Mouse (Mus musculus) cortical plate, adult 2 months (tissue): ENCODE results near the gene Rab4a.

ENCODE experiments used
- CTCF ChIP-seq: fragments of 200-500 bp; IDR thresholded peaks from 2 replicates; pipeline ENCODE4 v1.5.1; 2011; ENCODE audit warnings: mild to moderate bottlenecking, control low read depth, low read length; ENCODE audit not compliant: insufficient read depth; ENCODE audit errors: extremely low read depth
- POLR2A ChIP-seq: fragments of 200-500 bp; IDR thresholded peaks from 2 replicates; pipeline ENCODE4 v1.6.1; 2011; ENCODE audit warnings: mild to moderate bottlenecking, low read length, control low read depth; ENCODE audit not compliant: insufficient read depth; ENCODE audit errors: extremely low read depth

DNA sequence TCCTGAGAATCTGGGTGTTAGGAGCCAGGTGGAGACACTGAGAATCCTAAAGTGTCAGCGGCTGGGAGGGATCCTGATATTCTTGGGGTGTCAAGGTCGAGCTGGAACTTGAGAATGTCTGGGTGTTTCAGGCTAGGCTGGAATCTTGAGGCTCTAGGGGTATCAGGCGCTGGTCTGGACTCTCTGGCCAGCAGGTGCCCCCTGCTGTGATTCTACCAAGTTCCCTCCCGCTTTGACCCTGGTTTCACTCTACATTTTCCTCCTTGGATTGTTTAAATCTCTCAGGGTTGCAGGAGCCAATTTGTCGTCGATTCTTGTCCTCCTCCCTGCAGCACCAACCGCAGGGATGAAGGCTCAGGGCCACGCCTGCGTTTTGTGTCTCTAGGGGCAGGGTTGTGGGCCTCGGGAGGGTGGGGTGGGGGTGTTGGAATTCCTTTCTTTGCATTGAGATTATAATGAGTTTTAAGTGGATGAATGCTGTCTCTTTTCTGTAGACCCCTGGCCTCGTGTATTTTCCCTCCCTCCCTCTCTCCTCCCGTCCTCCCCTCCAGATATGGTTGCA lies 670 bp downstream of the Rab4a start:
- no peak for TF ChIP-seq CTCF
- no peak for TF ChIP-seq POLR2A
